Mouse (Mus musculus): ENCODE results near the gene Pklr.

GRCm38 (mm10) chr3:89093175-89093574, 42.8 kb upstream of the Pklr start, which contains the start of gene Rusc1:
- TF ChIP-seq POLR2A (IDR thresholded peaks at IDR 0.05; ENCODE audit: control insufficient read depth in 1 of 2, insufficient read depth in 1 of 2, low read depth in 1 of 2, low read length in 2 of 2, poor library complexity in 1 of 2) (no peak), E2F4 (IDR thresholded peaks at IDR 0.05; ENCODE audit: borderline replicate concordance, low read depth, low read length) (no peak), TCF12 (IDR thresholded peaks at IDR 0.05; ENCODE audit: low read depth, low read length) (no peak), EP300 (IDR thresholded peaks at IDR 0.05; ENCODE audit: low read depth in 1 of 2, low read length in 2 of 2) (no peak), CTCF (IDR thresholded peaks at IDR 0.05 in 2 of 3, conservative IDR thresholded peaks at IDR 0.05 in 1 of 3; ENCODE audit: control insufficient read depth in 1 of 3, insufficient read depth in 1 of 3, low read depth in 2 of 3, low read length in 3 of 3, poor library complexity in 1 of 3, severe bottlenecking in 1 of 3) (no peak)

Data from MEL (cell line).